Mouse (Mus musculus) liver, embryonic 14.5 days (tissue): ENCODE data around the gene Zdhhc16. TPM values are rescaled to one million over a fixed set of nuclear protein-coding genes. Genes with fewer than 3 reads are reported as not detected.
"Not testable (repeated sequence)": the region's sequence is repeated elsewhere in the genome, so short reads cannot be mapped to it uniquely, and the experiment has no call there.

Source experiments
- ATAC-seq: fragments of 200-750 bp; cut with Nextera tagmentation; 2 replicates; pipeline ENCODE4 v1.8.0; 2017; ENCODE audit warnings: moderate number of reproducible peaks, mild to moderate bottlenecking, moderate library complexity; ENCODE audit not compliant: insufficient read depth
- DNase-seq, 3 experiments: peaks; one replicate each; pipeline ENCODE4 v3.0.0-alpha.2; 2012 to 2013; ENCODE audit warnings: low read depth in 3 of 3, low spot score in 3 of 3
- H3K27ac ChIP-seq: fragments of 300-500 bp; sonication (generic); 2 replicates; pipeline ENCODE4 v1.5.1; 2014; ENCODE audit warnings: moderate library complexity, mild to moderate bottlenecking, control low read depth, inconsistent platforms
- H3K27me3 ChIP-seq: fragments of 300-500 bp; sonication (generic); 2 replicates; pipeline ENCODE4 v1.6.1; 2014; ENCODE audit warnings: mild to moderate bottlenecking, low read length, moderate library complexity; ENCODE audit not compliant: control insufficient read depth, insufficient read depth
- H3K36me3 ChIP-seq: fragments of 300-500 bp; sonication (generic); replicated peaks from 2 replicates; pipeline ENCODE4 v1.6.1; 2014; ENCODE audit warnings: low read depth; ENCODE audit not compliant: control insufficient read depth, insufficient read depth
- H3K4me1 ChIP-seq, 2 experiments: fragments of 200-500 bp in 1 of 2; fragments of 300-500 bp in 1 of 2; sonication (generic) in 1 of 2; replicated peaks; 2 replicates each; pipeline ENCODE4 v1.6.1; 2012 to 2014; ENCODE audit warnings: antibody characterized with exemption in 1 of 2, inconsistent platforms in 1 of 2, low read length in 1 of 2; ENCODE audit not compliant: control insufficient read depth in 2 of 2, insufficient read depth in 2 of 2
- H3K4me2 ChIP-seq: fragments of 300-500 bp; sonication (generic); 2 replicates; pipeline ENCODE4 v1.6.1; 2014; ENCODE audit warnings: low read depth, mild to moderate bottlenecking, control low read depth, moderate library complexity
- H3K4me3 ChIP-seq, 2 experiments: fragments of 200-500 bp in 1 of 2; fragments of 300-500 bp in 1 of 2; sonication (generic) in 1 of 2; 2 replicates each; pipeline ENCODE4 v1.5.1; 2012 to 2014; ENCODE audit warnings: low read depth in 2 of 2, low read length in 2 of 2, mild to moderate bottlenecking in 2 of 2, control low read depth in 1 of 2, inconsistent platforms in 1 of 2, moderate library complexity in 1 of 2; ENCODE audit not compliant: insufficient read depth in 1 of 2
- H3K9ac ChIP-seq: fragments of 300-500 bp; sonication (generic); replicated peaks from 2 replicates; pipeline ENCODE4 v1.6.1; 2014; ENCODE audit warnings: mild to moderate bottlenecking, control low read depth, moderate library complexity
- H3K9me3 ChIP-seq: fragments of 300-500 bp; sonication (generic); 2 replicates; pipeline ENCODE4 v1.6.1; 2016; ENCODE audit warnings: low read length, mixed read lengths; ENCODE audit not compliant: control insufficient read depth
- CTCF ChIP-seq: IDR thresholded peaks from 2 replicates; pipeline ENCODE4 v1.5.1; 2016; ENCODE audit warnings: antibody characterized with exemption, low read depth, control low read depth
- EP300 ChIP-seq: IDR thresholded peaks from 2 replicates; pipeline ENCODE4 v1.6.1; 2016; ENCODE audit warnings: antibody characterized with exemption, low read depth
- WGBS: fragments of 180-500 bp; shearing (Covaris S2); extraction: QIAGEN DNeasy Blood & Tissue Kit; methylation state at CpG from one replicate; pipeline ENCODE4 v1.1.7; 2014; ENCODE audit not compliant: insufficient replicate concordance; 5-methylcytosine and 5-hydroxymethylcytosine counted together
- polyA plus RNA-seq, 2 experiments: library from polyadenylated mRNA; depleted of rRNA in 1 of 2; stranded (reverse) in 1 of 2; unstranded in 1 of 2; fragments of >200 nt; fragmentation: Nextera tagmentation in 1 of 2; extraction: Ambion mirVana in 1 of 2; gene quantifications; 2 replicates each; pipeline versions ENCODE4 v1.2.1 to v1.2.3; 2012 to 2014

Zdhhc16 gene
- polyA plus RNA-seq, 2 experiments, result 25.6 to 25.9 TPM

- peak overlapping the region; percentile 87 for H3K4me2 ChIP-seq
- H3K36me3 ChIP-seq, result peaks cover 20% of the 10 kb centered on the region
- WGBS, result 41% methylated on average over 6 of the region's 6 CpGs
- H3K9me3 ChIP-seq, result no peaks in the 10 kb centered on the region
- no peak overlapping the region for H3K27ac ChIP-seq
- no peak overlapping the region for H3K9ac ChIP-seq
- peaks cover 11 to 18% of the 10 kb centered on the region in 2 experiments for H3K4me1 ChIP-seq
- no peak for TF ChIP-seq CTCF
- no peak for TF ChIP-seq EP300
- peak overlapping the region; percentile 9 to 79; a peak in 3 of 4 replicates for H3K4me3 ChIP-seq
- ATAC-seq (no peak), DNase-seq (no peak)
- H3K27me3 ChIP-seq, result no peaks in the 10 kb centered on the region
Measured at GRCm38 (mm10) chr19:41913774-41914591, 19.3 kb upstream of the Zdhhc16 start.

GRCm38 (mm10) chr19:41914592-41914882 lies 18.7 kb upstream of the Zdhhc16 start:
- Histone ChIP-seq H3K36me3 (peaks cover 24% of the 10 kb centered on the region), H3K4me1 (peaks cover 11 to 18% of the 10 kb centered on the region in 2 experiments), H3K4me2 (peak overlapping the region; percentile 87; the same call in 1 of the 2 replicates)
- not testable (repeated sequence) for H3K9ac ChIP-seq, H3K27me3 ChIP-seq, DNase-seq, H3K4me3 ChIP-seq, H3K9me3 ChIP-seq, ATAC-seq, H3K27ac ChIP-seq

GRCm38 (mm10) chr19:41915294-41915693 lies 18.0 kb upstream of the Zdhhc16 start:
- DNase-seq, result no peak
- 83% methylated on average over 3 of the region's 3 CpGs for WGBS
- peaks cover 24% of the 10 kb centered on the region for H3K36me3 ChIP-seq

GRCm38 (mm10) chr19:41916853-41917252 lies 16.4 kb upstream of the Zdhhc16 start:
- H3K4me2 ChIP-seq, result no peak overlapping the region
- no peaks in the 10 kb centered on the region for H3K9me3 ChIP-seq
- peaks cover 24% of the 10 kb centered on the region for H3K36me3 ChIP-seq
- H3K9ac ChIP-seq, result no peak overlapping the region
- H3K27me3 ChIP-seq, result no peaks in the 10 kb centered on the region
- no peak overlapping the region for H3K27ac ChIP-seq
- H3K4me3 ChIP-seq, result no peak overlapping the region
- ATAC-seq (no peak), DNase-seq (no peak)
- no peak for TF ChIP-seq CTCF
- TF ChIP-seq EP300, result no peak
- 71% methylated on average over 4 of the region's 4 CpGs for WGBS
- H3K4me1 ChIP-seq, result peaks cover 11 to 18% of the 10 kb centered on the region in 2 experiments

More at GRCm38 (mm10) chr19:41915294-41915693, 18.0 kb upstream of the Zdhhc16 start:
- ATAC-seq, result no peak
- no peak overlapping the region for H3K9ac ChIP-seq
- no peak overlapping the region for H3K4me3 ChIP-seq
- TF ChIP-seq CTCF (no peak), EP300 (no peak)
- H3K4me2 ChIP-seq, result no peak overlapping the region
- H3K27me3 ChIP-seq, result no peaks in the 10 kb centered on the region
- H3K4me1 ChIP-seq, result peaks cover 11 to 18% of the 10 kb centered on the region in 2 experiments
- H3K27ac ChIP-seq, result no peak overlapping the region
- H3K9me3 ChIP-seq, result no peaks in the 10 kb centered on the region

GRCm38 (mm10) chr19:41919471-41919870 lies 13.8 kb upstream of the Zdhhc16 start:
- TF ChIP-seq CTCF, result no peak
- TF ChIP-seq EP300, result no peak
- Histone ChIP-seq H3K36me3 (peaks cover 34% of the 10 kb centered on the region), H3K4me2 (no peak overlapping the region), H3K9ac (no peak overlapping the region), H3K4me1 (0 out of 4 replicates have a peak, but pooled peaks cover 0 to 2% of the 10 kb centered on the region in 2 experiments), H3K27me3 (no peaks in the 10 kb centered on the region), H3K4me3 (no peak overlapping the region), H3K27ac (no peak overlapping the region), H3K9me3 (no peaks in the 10 kb centered on the region)
- DNase-seq, result no peak
- WGBS, result 72% methylated on average over 4 of the region's 4 CpGs
- ATAC-seq, result no peak
